In genomic region chr12:3235124-3235631, GRCm38 (mm10) we compare ENCODE assay signal across 8 mouse cellular contexts.
DNase-seq lines count a peak whose midpoint lies in the region; ATAC-seq lines count a peak whose summit lies in the region.

No protein-coding gene starts in this region.

- H3K4me1 ChIP-seq in embryonic facial prominence, embryonic 14.5 days (ENCODE audit: control insufficient read depth, insufficient read depth, low read length) = no peaks in the 10 kb centered on the region
- H3K4me1 ChIP-seq in kidney, embryonic 14.5 days (ENCODE audit: control insufficient read depth, insufficient read depth, low read length) = no peaks in the 10 kb centered on the region
- peaks cover 7% of the 10 kb centered on the region; the same call in 1 of the 2 replicates for H3K4me1 ChIP-seq in limb, embryonic 15.5 days

- WGBS in embryonic facial prominence, embryonic 14.5 days = 18% methylated on average over 36 of the region's 36 CpGs
- 16% methylated on average over 36 of the region's 36 CpGs for WGBS in kidney, embryonic 14.5 days
- 19% methylated on average over 36 of the region's 36 CpGs for WGBS in limb, embryonic 15.5 days

- H3K4me2 ChIP-seq in embryonic facial prominence, embryonic 14.5 days (ENCODE audit: low read depth, low read length) = peak overlapping the region; percentile 63
- H3K4me2 ChIP-seq in kidney, embryonic 14.5 days (replicated peaks; ENCODE audit: low read depth, low read length) = peak overlapping the region; percentile 39
- H3K4me2 ChIP-seq in limb, embryonic 15.5 days = peak overlapping the region; percentile 57

- H3K27me3 ChIP-seq in embryonic facial prominence, embryonic 14.5 days (replicated peaks; ENCODE audit: control insufficient read depth, insufficient read depth, low read length) = no peaks in the 10 kb centered on the region
- H3K27me3 ChIP-seq in kidney, embryonic 14.5 days (ENCODE audit: control insufficient read depth, insufficient read depth, low read length) = no peaks in the 10 kb centered on the region
- no peaks in the 10 kb centered on the region for H3K27me3 ChIP-seq in limb, embryonic 15.5 days

- no peaks in the 10 kb centered on the region for H3K9me3 ChIP-seq in embryonic facial prominence, embryonic 14.5 days (ENCODE audit: control insufficient read depth, low read length)
- H3K9me3 ChIP-seq in kidney, embryonic 14.5 days (ENCODE audit: control insufficient read depth, low read length) = peaks cover 5% of the 10 kb centered on the region; the same call in 1 of the 2 replicates
- H3K9me3 ChIP-seq in limb, embryonic 15.5 days = no peaks in the 10 kb centered on the region

- peak overlapping the region; percentile 60 for H3K4me3 ChIP-seq in embryonic facial prominence, embryonic 14.5 days (ENCODE audit: low read depth, low read length)
- H3K4me3 ChIP-seq in kidney, embryonic 14.5 days (ENCODE audit: low read length) = peak overlapping the region; percentile 61
- H3K4me3 ChIP-seq in limb, embryonic 15.5 days = peak overlapping the region; percentile 62

- peak; percentile 99 for DNase-seq in 416B (ENCODE audit: low read depth)
- DNase-seq in adrenal gland, postnatal 4 days (ENCODE audit: low spot score in 2 of 2) = peak; percentile 47 to 67
- peak; percentile 99 for DNase-seq in embryonic facial prominence, embryonic 14.5 days (ENCODE audit: low spot score)
- DNase-seq in heart, adult 9 months (ENCODE audit: low spot score in 2 of 2) = peak; percentile 97 to 98
- peak; percentile 82 to 86 for DNase-seq in monocyte, adult 2 months (ENCODE audit: low read depth in 1 of 2, low spot score in 2 of 2)
- DNase-seq in spleen, postnatal 36 days (ENCODE audit: low spot score in 2 of 2) = peak; percentile 94 to 96

- peak overlapping the region; percentile 67 for H3K9ac ChIP-seq in embryonic facial prominence, embryonic 14.5 days (ENCODE audit: low read depth, low read length)
- H3K9ac ChIP-seq in kidney, embryonic 14.5 days (ENCODE audit: low read depth, low read length) = peak overlapping the region; percentile 48
- peak overlapping the region; percentile 37; the same call in 1 of the 2 replicates for H3K9ac ChIP-seq in limb, embryonic 15.5 days

- H3K36me3 ChIP-seq in embryonic facial prominence, embryonic 14.5 days (ENCODE audit: control insufficient read depth, insufficient read depth, low read length) = peaks cover 28% of the 10 kb centered on the region
- H3K36me3 ChIP-seq in kidney, embryonic 14.5 days (ENCODE audit: control insufficient read depth, insufficient read depth, low read length) = peaks cover 23% of the 10 kb centered on the region
- H3K36me3 ChIP-seq in limb, embryonic 15.5 days = peaks cover 33% of the 10 kb centered on the region

- peak; percentile 95 for ATAC-seq in embryonic facial prominence, embryonic 14.5 days (ENCODE audit: low read depth)
- ATAC-seq in kidney, embryonic 14.5 days (ENCODE audit: low FRiP score, low TSS enrichment) = peak; percentile 90
- ATAC-seq in limb, embryonic 15.5 days (ENCODE audit: insufficient number of reproducible peaks, low FRiP score, low TSS enrichment, low read depth) = peak; percentile 91

- peak overlapping the region; percentile 94 for H3K27ac ChIP-seq in embryonic facial prominence, embryonic 14.5 days (replicated peaks; ENCODE audit: low read depth, low read length)
- H3K27ac ChIP-seq in kidney, embryonic 14.5 days (ENCODE audit: low read depth, low read length) = peak overlapping the region; percentile 51
- H3K27ac ChIP-seq in limb, embryonic 15.5 days = peak overlapping the region; percentile 85

Comparison
In these comparisons a context has a peak if more than half of its experiments do, and no peak if none do; other contexts are left out.
1. Peak in every context shown above with its lines: DNase-seq, ATAC-seq, H3K4me3 ChIP-seq and H3K27ac ChIP-seq.